Mouse (Mus musculus): ENCODE measurements at regions not wholly inside any gene's neighbourhood (a gene's known extent, or its start where the extent isn't known, plus 50 kb on each side); places are given as distances from the start of the nearest gene placed in this dataset.

DNA sequence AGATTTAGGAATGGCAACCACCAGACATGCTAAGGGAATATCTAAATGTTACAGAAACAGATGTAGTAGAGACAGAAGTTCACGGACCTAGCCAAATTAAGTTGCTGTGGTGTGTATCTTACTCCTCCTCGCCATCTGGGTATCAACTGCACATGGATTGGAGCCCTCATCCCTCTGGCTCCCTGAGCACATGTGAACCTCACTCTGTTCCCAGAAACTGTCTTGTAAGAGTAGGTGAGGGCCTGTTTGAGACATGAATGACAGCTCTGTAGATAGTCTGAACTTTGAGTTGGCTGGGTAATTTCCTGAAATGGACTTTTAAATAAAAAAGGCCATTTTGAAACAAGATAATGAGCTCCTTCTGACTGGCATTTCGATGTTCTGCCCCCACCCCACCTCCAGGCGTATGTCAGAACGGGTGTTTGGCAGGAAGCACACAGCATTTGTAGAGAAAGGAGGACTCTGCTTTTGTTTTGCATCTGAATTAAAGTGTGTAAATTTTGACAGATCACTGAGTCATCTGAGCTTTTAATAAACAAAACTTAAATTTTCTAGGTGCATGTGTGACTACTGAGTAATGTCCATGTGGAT lies 196.9 kb upstream of the Cep126 start:
- DNase-seq (ENCODE audit: extremely low read depth, low read depth, low spot score), result no peak
- WGBS, result 67% methylated on average over 5 of the region's 5 CpGs
- H3K4me3 ChIP-seq (ENCODE audit: insufficient read depth, low read depth, low read length), result no peak overlapping the region
- H3K79me2 ChIP-seq (ENCODE audit: control insufficient read depth, insufficient read depth, low read length), result no peaks in the 10 kb centered on the region
- TF ChIP-seq CTCF (IDR thresholded peaks at IDR 0.05; ENCODE audit: low read depth, low read length), result no peak
- no peak for TF ChIP-seq POLR2A (IDR thresholded peaks at IDR 0.05; ENCODE audit: extremely low read depth, insufficient read depth, low read length)
- H3K9ac ChIP-seq (ENCODE audit: low read depth, low read length), result no peak overlapping the region
- H3K4me1 ChIP-seq (ENCODE audit: control insufficient read depth, insufficient read depth, low read length), result no peaks in the 10 kb centered on the region
- H3K36me3 ChIP-seq (ENCODE audit: control insufficient read depth, insufficient read depth, low read length), result no peaks in the 10 kb centered on the region
- H3K27me3 ChIP-seq (ENCODE audit: control insufficient read depth, insufficient read depth, low read length), result no peaks in the 10 kb centered on the region
- H3K27ac ChIP-seq (replicated peaks; ENCODE audit: insufficient read depth, low read depth, low read length), result no peak overlapping the region

GRCm38 (mm10) chr9:8340628-8341027 lies 203.3 kb upstream of the Trpc6 start:
- Histone ChIP-seq H3K4me3 (ENCODE audit: insufficient read depth, low read depth, low read length) (no peak overlapping the region), H3K36me3 (ENCODE audit: control insufficient read depth, insufficient read depth, low read length) (no peaks in the 10 kb centered on the region), H3K27ac (replicated peaks; ENCODE audit: insufficient read depth, low read depth, low read length) (no peak overlapping the region), H3K27me3 (ENCODE audit: control insufficient read depth, insufficient read depth, low read length) (no peaks in the 10 kb centered on the region), H3K4me1 (ENCODE audit: control insufficient read depth, insufficient read depth, low read length) (no peaks in the 10 kb centered on the region), H3K79me2 (ENCODE audit: control insufficient read depth, insufficient read depth, low read length) (no peaks in the 10 kb centered on the region), H3K9ac (ENCODE audit: low read depth, low read length) (no peak overlapping the region)
- DNase-seq (ENCODE audit: extremely low read depth, low read depth, low spot score), result no peak
- TF ChIP-seq CTCF (IDR thresholded peaks at IDR 0.05; ENCODE audit: low read depth, low read length) (no peak), POLR2A (IDR thresholded peaks at IDR 0.05; ENCODE audit: extremely low read depth, insufficient read depth, low read length) (no peak)
- 86% methylated on average over 1 of the region's 1 CpGs for WGBS

GRCm38 (mm10) chr9:8351071-8351470 lies 192.9 kb upstream of the Trpc6 start:
- H3K9ac ChIP-seq (ENCODE audit: low read depth, low read length), result no peak overlapping the region
- TF ChIP-seq CTCF (IDR thresholded peaks at IDR 0.05; ENCODE audit: low read depth, low read length) (no peak), POLR2A (IDR thresholded peaks at IDR 0.05; ENCODE audit: extremely low read depth, insufficient read depth, low read length) (no peak)
- no peak overlapping the region for H3K27ac ChIP-seq (replicated peaks; ENCODE audit: insufficient read depth, low read depth, low read length)
- peak; percentile 46 for DNase-seq (ENCODE audit: extremely low read depth, low read depth, low spot score)
- no peaks in the 10 kb centered on the region for H3K79me2 ChIP-seq (ENCODE audit: control insufficient read depth, insufficient read depth, low read length)
- H3K4me1 ChIP-seq (ENCODE audit: control insufficient read depth, insufficient read depth, low read length), result no peaks in the 10 kb centered on the region
- WGBS, result 53% methylated on average over 3 of the region's 3 CpGs
- H3K4me3 ChIP-seq (ENCODE audit: insufficient read depth, low read depth, low read length), result no peak overlapping the region
- H3K36me3 ChIP-seq (ENCODE audit: control insufficient read depth, insufficient read depth, low read length), result no peaks in the 10 kb centered on the region
- H3K27me3 ChIP-seq (ENCODE audit: control insufficient read depth, insufficient read depth, low read length), result no peaks in the 10 kb centered on the region
